Mouse (Mus musculus): Measurements from ENCODE around the gene Mrgprh. TPM values are rescaled to one million over a fixed set of nuclear protein-coding genes. Genes with fewer than 3 reads are reported as not detected.

Mrgprh gene
- not detected in 2 replicates for polyA plus RNA-seq (2015; fragmentation: Nextera tagmentation; extraction: Ambion mirVana)

DNA sequence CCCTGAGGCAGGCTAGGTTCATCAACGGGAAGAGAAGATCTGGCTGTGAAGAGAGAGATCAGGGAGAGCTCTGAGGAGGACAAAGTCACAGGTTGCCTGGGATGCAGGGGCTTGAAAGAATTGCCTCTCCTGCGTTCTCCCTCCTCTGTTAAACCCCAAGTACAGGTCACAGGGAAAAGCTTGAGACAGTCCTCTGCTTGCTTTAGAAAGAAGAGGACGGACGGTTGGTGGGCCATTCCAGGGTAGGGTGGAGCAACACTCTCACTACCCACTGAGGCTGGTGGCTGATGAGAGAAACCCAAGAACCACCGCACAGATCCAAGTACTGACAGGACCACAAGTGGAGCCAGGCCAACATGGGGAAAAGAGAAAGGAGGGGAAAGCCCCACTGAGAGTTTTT is at the start of gene Mrgprh:
TSS of gene Mrgprh (plus strand) at position 301 of the 400 bp plus-strand sequence.

DNA sequence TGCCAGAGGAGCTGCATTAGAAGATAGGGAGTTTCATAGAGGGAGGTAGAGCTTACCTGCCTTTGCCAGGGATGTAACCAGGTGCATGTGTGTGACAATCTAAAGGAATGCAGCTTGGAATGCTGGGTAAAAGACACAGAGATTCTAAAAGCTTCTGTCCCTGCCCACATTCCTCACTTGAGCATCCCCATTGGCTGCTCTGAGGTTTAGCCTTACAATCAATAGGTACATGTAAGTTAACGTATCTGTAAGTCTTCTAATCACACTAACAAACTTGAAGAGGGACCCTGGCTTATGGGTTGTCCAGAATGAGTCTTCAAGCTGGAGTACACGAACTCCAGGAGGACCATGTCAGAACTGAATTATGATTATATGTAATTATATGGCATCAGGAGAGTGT is 7.8 kb upstream of the Mrgprh start, which contains the start of gene Mas1:
TSS of gene Mas1 (minus strand) at position 101 of the 400 bp plus-strand sequence.

DNA sequence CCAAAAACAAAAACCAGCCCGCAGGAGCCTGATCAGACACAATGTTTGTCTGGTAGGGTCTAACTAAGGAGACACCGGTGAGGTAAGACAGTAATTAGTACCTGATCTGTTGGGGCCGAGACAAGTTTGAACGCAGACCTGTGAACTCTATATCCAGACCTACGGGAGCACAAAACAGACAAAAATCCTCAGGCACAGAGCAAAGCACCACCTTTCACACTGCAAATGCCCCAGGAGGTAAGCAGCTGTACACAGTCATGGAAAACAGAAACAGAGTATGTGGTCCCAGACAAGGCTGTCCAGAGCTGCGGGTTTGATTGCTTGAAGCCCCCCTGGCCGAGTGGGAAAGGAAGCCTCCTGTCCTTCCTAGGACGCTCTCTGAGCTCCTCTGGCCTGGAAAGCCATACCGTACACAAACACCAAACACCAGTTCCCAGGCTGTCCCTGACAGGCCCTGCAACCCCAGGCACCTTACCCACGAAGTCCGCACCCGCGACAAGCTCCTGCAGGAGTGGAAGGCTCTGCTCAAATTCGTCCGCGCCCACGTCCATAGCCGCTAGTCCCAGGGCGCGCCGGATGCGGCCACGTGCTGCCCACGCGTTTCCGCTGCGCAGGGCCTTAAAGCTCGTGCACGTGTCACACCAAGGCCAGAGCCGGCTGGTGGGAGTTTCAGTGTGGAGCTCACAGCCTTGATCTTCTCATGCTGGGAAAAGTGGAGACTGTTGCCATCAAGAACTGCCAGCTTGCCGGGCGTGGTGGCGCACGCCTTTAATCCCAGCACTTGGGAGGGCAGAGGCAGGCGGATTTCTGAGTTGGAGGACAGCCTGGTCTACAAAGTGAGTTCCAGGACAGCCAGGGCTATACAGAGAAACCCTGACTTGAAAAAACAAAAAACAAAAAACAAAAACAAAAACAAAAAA is 33.8 kb downstream of the Mrgprh start, which contains the start of gene Pnldc1:
TSS of gene Pnldc1 (minus strand) at position 870 of the 920 bp plus-strand sequence.

DNA sequence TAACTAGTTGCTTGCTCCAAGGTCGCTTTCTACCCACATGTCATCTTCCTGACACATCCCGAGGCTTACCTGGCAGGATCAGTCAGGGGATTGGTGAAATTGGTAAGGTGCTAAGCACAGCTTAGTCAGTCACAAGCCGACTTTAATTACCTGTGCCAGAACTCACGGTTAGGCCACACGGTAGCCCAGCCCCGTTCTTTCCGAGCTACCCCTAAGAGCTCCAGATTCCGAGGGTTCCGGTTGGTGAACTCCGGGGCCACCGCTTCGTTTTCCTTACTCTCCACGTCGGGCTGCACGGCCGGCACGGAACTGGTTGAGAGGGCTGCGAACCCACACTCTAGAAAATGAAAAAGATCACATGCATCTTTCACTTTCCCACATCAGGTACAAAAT is 39.6 kb downstream of the Mrgprh start, which contains the start of gene Tcp1:
TSS of gene Tcp1 (plus strand) at position 214 of the 393 bp plus-strand sequence.

DNA sequence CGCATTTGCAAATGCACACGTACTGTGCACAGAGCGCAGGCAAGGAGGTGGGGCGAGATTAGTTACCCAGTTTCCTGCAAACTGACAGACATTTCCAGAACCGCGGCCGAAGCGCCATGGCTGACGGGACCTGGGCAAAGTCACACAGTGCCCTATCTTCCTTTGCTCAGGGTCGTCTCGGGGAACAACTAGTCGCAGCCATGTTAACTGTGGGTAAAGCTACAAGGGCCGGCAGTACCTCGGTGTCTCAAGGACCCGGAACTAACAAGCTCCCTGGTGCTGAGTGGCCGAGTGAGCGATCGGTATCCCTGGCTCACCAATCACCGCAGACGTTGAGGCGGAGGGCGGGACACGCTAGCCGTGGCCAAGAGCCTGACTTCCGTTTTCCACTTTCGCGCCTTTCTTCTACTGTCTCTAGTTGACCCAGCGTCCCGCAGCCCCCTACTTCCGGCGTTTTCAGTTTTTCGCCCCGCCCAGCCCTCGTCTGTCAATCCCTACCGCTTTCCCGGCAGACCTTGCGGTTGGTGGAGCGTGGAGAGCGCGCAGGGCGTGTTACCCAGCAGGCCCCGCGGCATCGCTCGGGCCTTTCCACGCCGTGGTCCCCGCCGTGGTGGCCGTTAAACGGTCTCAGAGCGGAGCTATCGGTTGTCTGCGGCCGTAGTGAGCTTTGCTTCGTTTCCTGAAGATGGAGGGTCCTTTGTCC is 40.2 kb downstream of the Mrgprh start, which contains the start of gene Mrpl18:
TSS of gene Mrpl18 (minus strand) at position 465 of the 703 bp plus-strand sequence.

Small RNA genes within 50 kb of the gene (microRNA-seq; reads per million reads assigned to microRNA genes)
- gene Gm24085 = not detected

Other genes starting within 250 kb of the Mrgprh start
- not detected in 2 replicates for gene Slc22a1, start 200.2 kb upstream of the Mrgprh start, polyA plus RNA-seq (2015; fragmentation: Nextera tagmentation; extraction: Ambion mirVana)
- gene Igf2r, start 106.4 kb upstream of the Mrgprh start, polyA plus RNA-seq (2015; fragmentation: Nextera tagmentation; extraction: Ambion mirVana) = 4.8 and 5.5 TPM in 2 replicates
- gene Mas1, start 7.9 kb upstream of the Mrgprh start, polyA plus RNA-seq (2015; fragmentation: Nextera tagmentation; extraction: Ambion mirVana) = 0.49 and 0.60 TPM in 2 replicates
- 0.83 and 1.7 TPM in 2 replicates for gene Pnldc1, start 34.2 kb downstream of the Mrgprh start, polyA plus RNA-seq (2015; fragmentation: Nextera tagmentation; extraction: Ambion mirVana)
- gene Tcp1, start 39.7 kb downstream of the Mrgprh start, polyA plus RNA-seq (2015; fragmentation: Nextera tagmentation; extraction: Ambion mirVana) = 267 and 290 TPM in 2 replicates
- 119 and 136 TPM in 2 replicates for gene Mrpl18, start 40.3 kb downstream of the Mrgprh start, polyA plus RNA-seq (2015; fragmentation: Nextera tagmentation; extraction: Ambion mirVana)
- gene Acat3, start 64.6 kb downstream of the Mrgprh start, polyA plus RNA-seq (2015; fragmentation: Nextera tagmentation; extraction: Ambion mirVana) = 0.76 and 0.79 TPM in 2 replicates
- gene Acat2, start 84.7 kb downstream of the Mrgprh start, polyA plus RNA-seq (2015; fragmentation: Nextera tagmentation; extraction: Ambion mirVana) = 207 and 228 TPM in 2 replicates
- gene Wtap, start 118.1 kb downstream of the Mrgprh start, polyA plus RNA-seq (2015; fragmentation: Nextera tagmentation; extraction: Ambion mirVana) = 103 and 110 TPM in 2 replicates
- 154 and 159 TPM in 2 replicates for gene Sod2, start 130.8 kb downstream of the Mrgprh start, polyA plus RNA-seq (2015; fragmentation: Nextera tagmentation; extraction: Ambion mirVana)
- gene Gpr31b, start 176.3 kb downstream of the Mrgprh start, polyA plus RNA-seq (2015; fragmentation: Nextera tagmentation; extraction: Ambion mirVana) = 0.18 and 0.33 TPM in 2 replicates
- gene Tcp10b, start 185.1 kb downstream of the Mrgprh start, polyA plus RNA-seq (2015; fragmentation: Nextera tagmentation; extraction: Ambion mirVana) = 0.52 and 0.55 TPM in 2 replicates

Data from neural tube, postnatal 0 days (tissue).